Mouse (Mus musculus): ENCODE measurements around the gene Nucb2.

Gene Nucb2

DNA sequence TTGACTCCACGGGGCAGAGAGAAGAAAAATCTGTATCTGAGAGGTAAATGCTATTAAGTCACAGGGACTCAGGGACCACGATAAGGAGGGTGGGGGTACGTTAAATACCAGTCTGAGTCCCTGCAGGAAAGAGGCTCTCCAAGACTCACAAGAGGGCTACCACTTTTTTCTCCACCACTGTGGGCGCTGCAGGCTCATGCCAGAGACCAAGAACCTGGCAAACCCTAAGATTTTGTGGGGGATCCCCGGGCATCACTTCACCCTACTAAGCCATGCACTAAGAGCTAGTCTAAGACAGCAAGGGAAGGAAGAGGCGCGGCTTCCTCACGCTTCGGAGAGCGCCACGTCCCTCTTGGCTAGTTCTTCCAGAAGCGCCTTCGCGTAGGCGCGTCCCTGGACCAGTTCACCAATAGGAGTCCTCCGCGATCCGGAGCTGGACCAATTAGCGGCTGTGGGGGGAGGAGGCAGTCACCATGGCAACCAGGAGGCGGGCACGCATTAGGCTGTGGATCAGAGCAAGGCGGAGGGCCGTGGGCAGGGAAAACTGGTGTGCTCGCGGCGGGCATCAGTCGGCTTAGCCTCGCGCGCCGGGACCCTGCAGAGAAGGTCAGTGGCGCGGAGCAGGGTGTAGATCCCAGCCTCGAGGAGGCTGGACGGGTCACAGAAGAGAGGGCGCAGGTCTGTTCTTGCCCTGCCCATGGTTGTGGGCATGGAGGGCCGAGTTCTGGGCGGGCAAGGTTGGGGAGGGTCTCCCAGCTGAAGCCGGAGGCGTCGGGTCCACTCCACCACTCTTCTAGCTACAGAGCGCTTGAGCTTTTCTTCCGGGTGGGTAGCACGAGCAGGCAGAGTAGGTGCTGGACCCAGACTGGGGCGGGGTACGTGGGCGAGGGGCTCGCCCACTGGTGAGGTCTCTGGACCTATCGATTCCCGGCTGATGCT, at the start of gene Nucb2:
Gene Nucb2, plus strand, starts transcription at position 491 of the 939 bp plus-strand sequence.
- DNase-seq (ENCODE audit: low spot score) = peak; percentile 98

DNA sequence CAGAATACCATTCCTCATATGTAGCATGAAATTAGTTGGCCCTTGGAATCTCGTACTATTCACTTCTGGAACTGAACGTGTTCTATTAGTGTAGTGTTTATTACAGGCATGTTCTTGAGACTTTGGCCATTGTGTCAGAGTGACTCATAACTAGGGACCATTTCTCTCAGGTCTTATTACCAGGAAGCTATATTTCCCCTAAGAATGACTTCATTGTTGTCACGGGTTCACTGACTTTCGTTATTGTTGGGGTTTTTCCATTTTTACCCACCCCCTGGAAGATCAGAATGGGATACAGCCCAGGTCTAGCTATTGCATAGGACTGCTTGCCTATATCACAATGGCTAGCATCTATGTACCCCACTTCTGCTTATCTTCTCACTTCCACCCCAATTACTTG, 47.2 kb upstream of the Nucb2 start:
- no peak for DNase-seq (ENCODE audit: low spot score)

- DNase-seq (ENCODE audit: low spot score) = no peak
Observed at GRCm38 (mm10) chr7:116457391-116457790, 46.8 kb upstream of the Nucb2 start.

DNA sequence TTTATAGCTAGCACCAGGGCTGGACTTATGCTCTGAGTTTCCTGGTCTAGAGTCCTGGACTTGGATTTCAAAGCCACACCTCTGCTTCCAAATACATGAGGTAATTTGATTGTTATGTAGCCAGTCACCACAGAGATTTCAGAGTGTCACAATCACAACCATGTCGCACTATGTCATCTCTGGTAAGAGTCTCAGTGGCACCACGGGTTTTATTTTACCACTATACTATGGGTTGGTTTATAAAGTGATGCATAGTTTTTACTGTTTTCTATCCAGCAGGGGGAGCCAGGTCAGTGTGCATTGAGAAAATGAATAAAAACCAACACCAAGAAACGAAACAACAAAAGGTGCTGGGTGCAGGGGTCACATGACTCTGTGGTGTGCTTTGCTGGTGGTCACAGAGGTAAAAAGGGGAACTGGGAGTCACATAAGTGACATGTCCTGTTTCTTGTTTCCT, 45.2 kb upstream of the Nucb2 start:
- DNase-seq (ENCODE audit: low spot score) = no peak

DNA sequence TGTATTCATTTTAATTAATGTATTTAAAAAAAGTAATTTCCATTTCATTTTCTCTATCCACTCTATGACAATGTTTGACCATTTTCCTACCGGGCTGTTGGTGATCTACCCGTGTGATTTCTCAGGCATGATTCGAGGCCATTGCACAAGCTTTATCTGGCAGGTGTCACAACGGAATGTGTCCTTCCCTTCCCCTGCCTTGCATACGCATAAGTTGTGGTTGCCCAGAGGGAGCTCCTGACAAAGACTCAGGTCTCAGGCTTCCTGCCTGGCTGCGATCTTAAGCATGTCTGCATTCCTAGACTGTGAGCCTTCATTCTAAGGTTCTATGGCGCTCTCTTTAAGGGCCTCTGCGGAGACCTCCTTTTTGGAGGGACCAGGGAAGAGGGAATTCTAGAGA, 42.1 kb upstream of the Nucb2 start:
- no peak for DNase-seq (ENCODE audit: low spot score)

DNA sequence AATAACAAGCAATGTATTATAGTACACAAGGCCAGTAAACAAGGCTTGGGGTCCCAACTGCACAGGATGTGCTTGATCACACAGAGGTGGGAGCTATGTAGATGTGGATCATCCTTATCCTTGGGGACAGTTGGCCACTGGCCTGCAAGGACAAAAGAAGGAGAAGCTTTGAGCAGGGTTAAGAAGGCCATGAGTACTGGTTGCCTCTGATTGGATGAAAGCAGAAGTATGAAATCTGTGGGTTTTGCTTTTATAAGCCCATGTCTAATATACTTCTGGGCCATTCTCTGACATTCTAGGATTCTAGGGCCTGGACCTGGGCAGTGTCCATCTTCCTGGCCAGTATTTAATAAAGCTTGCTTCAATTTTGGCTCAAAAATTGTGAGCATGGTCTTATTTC, 28.3 kb upstream of the Nucb2 start:
- no peak for DNase-seq (ENCODE audit: low spot score)

- DNase-seq (ENCODE audit: low spot score) = no peak
Observed at GRCm38 (mm10) chr7:116476264-116476663, 27.9 kb upstream of the Nucb2 start.

- DNase-seq (ENCODE audit: low spot score) = no peak
Observed at GRCm38 (mm10) chr7:116483106-116483505, 21.1 kb upstream of the Nucb2 start.

DNA sequence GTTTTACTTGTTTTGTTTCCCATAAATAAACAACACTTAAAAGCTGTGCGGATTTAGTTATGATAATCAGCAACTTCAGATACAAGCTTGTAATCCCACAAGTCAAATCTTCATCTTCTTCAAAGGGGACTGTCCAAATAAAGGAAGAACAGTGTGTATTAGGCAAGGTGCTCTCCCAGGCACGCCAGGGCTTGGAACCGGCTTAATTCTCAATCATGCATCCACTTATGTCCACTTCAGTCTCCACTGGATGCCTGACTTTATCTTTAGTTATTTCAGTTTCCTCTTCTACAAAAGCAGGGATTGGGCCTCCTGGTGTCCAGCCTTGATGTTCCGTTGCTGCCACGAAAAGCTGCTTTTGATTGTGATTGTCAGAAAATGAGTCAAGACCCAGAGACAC, 20.4 kb upstream of the Nucb2 start:
- DNase-seq (ENCODE audit: low spot score) = no peak

GRCm38 (mm10) chr7:116484213-116484612, 20.0 kb upstream of the Nucb2 start:
- no peak for DNase-seq (ENCODE audit: low spot score)

DNA sequence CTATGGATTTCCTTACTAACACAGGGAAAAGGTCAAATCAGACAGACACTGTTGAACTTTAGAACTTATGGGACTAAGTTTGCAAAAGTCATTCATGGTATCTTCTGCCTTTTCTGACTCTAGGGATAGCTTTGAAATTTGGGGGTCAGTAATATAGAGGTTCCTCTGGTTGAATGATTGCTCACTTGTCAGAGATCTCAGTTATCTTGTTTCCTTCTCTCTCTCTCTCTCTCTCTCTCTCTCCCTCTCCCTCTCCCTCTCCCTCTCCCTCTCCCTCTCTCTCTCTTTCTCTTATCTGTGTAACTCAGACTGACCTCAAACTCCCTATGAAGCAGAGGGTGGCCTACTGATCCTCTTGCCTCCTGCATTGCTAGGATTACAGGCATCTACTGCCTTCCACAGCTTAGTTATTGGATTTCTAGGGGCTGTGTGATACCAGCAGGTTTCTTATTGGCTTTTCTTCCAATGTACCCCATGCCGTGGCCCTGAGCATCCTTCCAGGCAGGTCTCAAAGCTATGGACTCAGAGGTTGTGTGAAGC, 19.0 kb upstream of the Nucb2 start:
- DNase-seq (ENCODE audit: low spot score) = no peak

GRCm38 (mm10) chr7:116491113-116491512, 13.1 kb upstream of the Nucb2 start:
- no peak for DNase-seq (ENCODE audit: low spot score)

DNA sequence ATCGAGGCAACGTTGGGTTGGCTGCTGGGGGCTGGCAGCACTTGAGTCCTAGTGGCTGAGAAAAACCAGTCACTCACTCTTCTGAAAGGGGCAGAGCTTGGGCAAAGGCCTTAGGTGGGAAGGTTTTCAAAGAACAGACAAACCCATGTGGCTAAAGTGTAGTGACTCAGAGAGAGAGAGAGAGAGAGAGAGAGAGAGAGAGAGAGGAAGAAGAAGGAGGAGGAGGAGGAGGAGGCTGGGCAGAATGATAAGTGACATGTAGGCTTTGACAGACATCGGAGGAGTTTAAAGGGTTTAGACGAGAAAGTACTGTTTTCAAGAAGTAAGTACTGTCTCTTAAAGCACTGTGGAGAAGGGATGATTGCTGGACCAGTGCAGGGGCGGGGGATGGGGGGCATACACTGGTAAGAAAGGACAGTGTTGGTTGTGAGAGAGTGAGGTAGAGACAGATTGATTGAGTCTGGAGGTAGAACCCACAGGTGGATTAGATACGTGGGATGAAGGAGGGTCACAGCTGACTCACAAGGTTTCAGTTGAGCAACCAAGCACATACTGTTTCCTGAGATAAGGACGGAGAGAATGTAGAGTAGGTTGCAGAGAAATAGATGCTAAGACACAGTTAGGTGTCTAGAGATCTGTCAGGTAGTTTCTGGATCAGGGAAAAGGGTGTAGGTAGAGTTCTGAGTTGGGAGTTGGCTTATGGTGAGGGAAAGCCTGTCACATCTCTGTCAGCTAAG, 10.7 kb upstream of the Nucb2 start:
- no peak for DNase-seq (ENCODE audit: low spot score)

GRCm38 (mm10) chr7:116494618-116495017, 9.6 kb upstream of the Nucb2 start:
- DNase-seq (ENCODE audit: low spot score) = no peak

- DNase-seq (ENCODE audit: low spot score) = no peak
Observed at GRCm38 (mm10) chr7:116496760-116497159, 7.4 kb upstream of the Nucb2 start.

DNA sequence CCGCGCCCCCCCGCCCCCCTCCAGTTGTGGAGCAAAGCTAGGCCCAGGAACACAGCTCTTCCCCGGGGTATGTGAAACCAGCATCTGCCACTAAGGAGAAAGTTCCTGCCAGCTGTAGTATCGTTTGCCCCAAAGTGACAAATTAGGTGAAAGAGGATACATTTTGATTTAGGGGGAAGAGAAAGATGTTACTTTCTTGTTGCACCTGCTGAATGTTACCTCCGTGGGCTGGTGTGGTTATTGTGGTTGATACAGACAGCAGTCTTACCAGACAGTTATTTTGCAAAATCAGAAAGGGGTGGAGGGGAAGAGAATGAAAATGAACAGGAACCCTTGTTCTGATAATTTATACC, 625 bp downstream of the Nucb2 start:
- DNase-seq (ENCODE audit: low spot score) = no peak

DNA sequence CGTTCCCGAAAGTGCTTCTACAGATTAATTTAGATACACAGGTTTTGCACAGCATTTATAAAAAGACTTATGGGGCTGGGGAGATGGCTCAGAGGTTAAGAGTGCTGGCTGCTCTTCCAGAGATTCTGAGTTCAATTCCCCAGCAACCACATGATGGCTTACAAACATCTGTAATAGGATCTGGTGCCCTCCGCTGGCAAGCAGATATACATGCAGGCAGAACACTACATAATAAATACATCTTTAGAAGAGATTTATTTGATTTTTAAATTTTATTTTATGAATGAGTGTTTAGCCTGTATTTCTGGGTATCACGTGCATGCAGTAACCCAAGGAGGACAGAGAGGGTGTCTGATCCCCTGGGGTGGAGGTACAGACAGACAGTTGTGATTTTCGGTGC, 9.9 kb downstream of the Nucb2 start:
- DNase-seq (ENCODE audit: low spot score) = no peak

- no peak for DNase-seq (ENCODE audit: low spot score)
Observed at GRCm38 (mm10) chr7:116514546-116514945, 10.4 kb downstream of the Nucb2 start.

GRCm38 (mm10) chr7:116515059-116515458, 10.9 kb downstream of the Nucb2 start:
- DNase-seq (ENCODE audit: low spot score) = no peak

DNA sequence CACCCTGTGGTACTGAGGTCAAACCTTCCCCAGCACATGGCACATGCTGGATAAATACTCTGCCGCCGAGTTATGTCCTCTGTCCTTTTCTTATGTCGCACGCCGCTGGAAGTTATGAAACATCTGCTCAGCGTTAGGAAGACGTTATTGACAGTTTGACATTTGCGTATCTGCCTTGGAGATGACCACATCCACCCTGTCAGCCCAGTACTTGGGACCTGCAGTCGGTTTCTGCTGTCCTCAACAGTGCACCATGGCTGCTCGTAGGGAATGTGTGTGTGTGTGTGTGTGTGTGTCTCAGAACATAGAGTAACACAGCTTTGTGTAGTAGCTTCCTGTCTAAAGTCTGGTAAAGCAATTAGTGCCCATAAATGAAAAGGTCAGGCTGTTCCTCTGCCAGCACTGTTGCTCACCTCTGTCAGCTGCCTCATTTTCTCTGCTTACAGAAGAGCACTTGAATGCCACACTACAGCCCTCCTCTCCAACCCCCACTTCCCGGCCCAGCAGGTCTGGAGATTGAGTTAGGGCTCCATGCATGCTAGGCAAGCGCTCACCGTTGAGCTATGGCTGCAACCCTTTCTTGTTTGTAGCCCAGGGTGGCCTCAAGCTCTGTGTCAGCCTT, 11.5 kb downstream of the Nucb2 start:
- no peak for DNase-seq (ENCODE audit: low spot score)

DNA sequence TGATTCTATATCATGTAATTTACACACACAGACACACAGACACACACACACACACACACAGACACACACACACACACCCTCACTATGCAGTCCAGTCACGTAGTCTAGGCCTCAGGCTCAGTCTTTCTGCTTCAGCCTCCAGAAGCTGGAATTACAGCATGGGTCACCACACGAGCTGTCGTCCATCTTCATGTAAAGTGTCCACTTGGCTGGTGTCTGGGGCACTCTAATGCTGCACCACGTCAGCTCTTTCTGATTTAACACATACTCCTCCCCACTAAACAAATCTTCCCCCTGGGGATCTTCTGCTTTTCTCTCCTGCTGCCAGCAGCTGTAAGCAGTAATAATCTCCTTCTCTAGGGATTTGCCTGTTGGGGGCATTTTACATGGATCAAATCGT, 13.1 kb downstream of the Nucb2 start:
- no peak for DNase-seq (ENCODE audit: low spot score)

DNA sequence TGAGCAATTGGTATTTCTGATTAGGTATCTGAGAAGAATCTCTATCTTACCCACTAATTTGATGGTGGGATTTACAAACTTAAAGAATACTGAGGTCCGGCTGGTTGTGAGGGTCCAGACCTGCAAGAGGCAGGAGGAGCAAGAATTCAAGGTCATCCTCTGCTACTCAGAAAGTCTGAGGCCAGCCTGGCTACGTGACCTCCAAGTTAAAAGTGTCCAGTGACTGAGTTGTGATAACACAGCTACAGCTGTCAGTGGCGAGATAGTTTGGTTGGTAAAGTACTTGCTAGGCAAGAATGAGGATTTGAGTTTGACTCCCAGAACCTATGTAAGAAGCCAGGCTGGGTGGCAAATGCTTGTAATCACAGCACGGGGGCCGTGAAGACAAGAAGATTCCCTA, 14.0 kb downstream of the Nucb2 start:
- DNase-seq (ENCODE audit: low spot score) = no peak

DNA sequence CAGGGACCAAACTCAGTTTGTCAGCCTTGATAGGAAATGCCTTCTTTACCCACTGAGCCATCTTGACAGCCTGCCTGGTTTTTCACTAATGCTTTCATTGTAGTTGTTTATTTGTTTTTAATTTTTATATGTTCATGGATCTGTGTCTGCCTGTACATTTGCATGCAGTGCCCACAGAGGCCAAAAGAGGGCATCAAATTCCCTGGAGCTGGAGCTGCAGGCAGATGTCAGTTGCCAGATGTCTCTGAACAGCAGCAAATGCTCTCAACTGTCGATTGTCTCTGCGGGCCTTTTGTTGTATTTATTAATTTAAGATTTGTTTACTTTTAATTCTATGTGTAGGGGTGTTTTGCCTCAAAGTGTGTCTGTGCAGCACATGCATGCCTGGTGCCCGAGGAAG, 15.6 kb downstream of the Nucb2 start:
- no peak for DNase-seq (ENCODE audit: low spot score)
